Mouse (Mus musculus): ENCODE measurements around the gene F2r. TPM values are rescaled to one million over a fixed set of nuclear protein-coding genes. Genes with fewer than 3 reads are reported as not detected.

Gene F2r
- polyA plus RNA-seq, 1 experiment from 2014 or later = 107 TPM

DNA sequence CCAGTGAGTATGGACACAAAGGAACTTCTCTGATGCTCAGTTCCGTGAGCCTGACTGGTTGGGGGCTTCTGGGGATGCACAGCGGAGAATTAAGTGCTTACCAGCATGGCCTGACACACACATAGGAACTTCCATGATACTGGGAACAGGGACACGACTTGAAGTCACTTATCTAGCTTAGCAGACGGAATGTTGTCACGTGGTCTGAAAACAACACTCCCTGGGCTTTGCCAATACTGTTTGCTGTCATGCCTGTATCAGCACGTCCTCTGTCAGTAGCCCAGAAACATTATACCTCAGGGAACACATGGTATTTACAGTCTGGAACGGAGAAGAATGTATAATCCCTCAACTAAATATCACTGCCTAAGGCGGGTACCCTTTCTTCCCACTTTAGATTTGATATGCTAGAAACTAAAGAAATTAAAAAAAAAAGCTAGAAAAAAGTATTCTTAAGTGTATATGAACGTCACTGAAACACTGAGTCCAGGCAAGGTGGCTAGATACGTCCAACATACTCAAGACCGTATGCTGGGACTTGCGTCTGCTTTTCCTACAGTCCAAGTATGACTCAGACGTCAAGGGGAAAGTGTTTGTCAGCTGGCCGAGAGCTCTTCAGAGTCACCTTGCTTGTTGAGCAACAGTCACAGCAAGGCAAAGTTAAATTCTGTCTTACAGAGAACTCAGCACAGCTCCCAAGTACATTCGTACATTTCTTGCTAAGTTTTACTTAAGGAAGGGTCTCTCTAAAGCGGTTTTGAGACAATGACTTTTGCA, 7.3 kb downstream of the F2r start:
- H3K4me3 ChIP-seq (ENCODE audit: low read length) = no peak overlapping the region
- peaks cover 35% of the 10 kb centered on the region for H3K4me1 ChIP-seq (ENCODE audit: control insufficient read depth, insufficient read depth, low read length)
- WGBS = 37% methylated on average over 16 of the region's 16 CpGs
- H3K36me3 ChIP-seq (ENCODE audit: control insufficient read depth, insufficient read depth) = peaks cover 8% of the 10 kb centered on the region
- H3K9me3 ChIP-seq (replicated peaks; ENCODE audit: control insufficient read depth, low read length) = peaks cover 7% of the 10 kb centered on the region; the same call in 1 of the 2 replicates
- peak; percentile 81 for ATAC-seq (replicated peaks; ENCODE audit: extremely low read depth, insufficient read depth, low FRiP score)
- H3K27me3 ChIP-seq (ENCODE audit: control insufficient read depth, insufficient read depth, low read length) = no peaks in the 10 kb centered on the region
- H3K4me2 ChIP-seq (ENCODE audit: low read depth, low read length) = peak overlapping the region; percentile 32
- H3K27ac ChIP-seq (ENCODE audit: low read length) = peak overlapping the region; percentile 79
- H3K9ac ChIP-seq (ENCODE audit: low read length) = no peak overlapping the region

DNA sequence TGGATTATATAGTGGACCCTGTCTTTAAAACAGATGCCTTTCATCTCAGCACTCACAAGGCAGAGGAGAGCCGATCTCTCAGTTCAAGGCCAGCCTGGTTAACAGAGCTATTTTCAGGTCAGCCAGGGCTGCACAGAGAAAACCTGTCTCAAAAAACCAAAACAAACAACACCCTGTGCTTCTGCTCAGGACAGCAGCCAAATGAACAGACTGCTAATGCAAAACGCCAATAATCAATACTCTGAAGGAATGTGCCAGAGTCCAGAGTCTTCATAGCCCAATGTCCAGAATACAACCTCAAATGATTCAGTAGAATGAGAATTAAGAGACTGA, 9.2 kb downstream of the F2r start:
- peaks cover 25% of the 10 kb centered on the region for H3K4me1 ChIP-seq (ENCODE audit: control insufficient read depth, insufficient read depth, low read length)
- no peak overlapping the region for H3K4me2 ChIP-seq (ENCODE audit: low read depth, low read length)
- H3K4me3 ChIP-seq (ENCODE audit: low read length) = no peak overlapping the region
- H3K9me3 ChIP-seq (replicated peaks; ENCODE audit: control insufficient read depth, low read length) = peaks cover 7% of the 10 kb centered on the region; the same call in 1 of the 2 replicates
- no peaks in the 10 kb centered on the region for H3K27me3 ChIP-seq (ENCODE audit: control insufficient read depth, insufficient read depth, low read length)
- whole genome bisulfite sequencing = 79% methylated on average over 2 of the region's 2 CpGs
- no peak overlapping the region for H3K9ac ChIP-seq (ENCODE audit: low read length)
- no peak overlapping the region for H3K27ac ChIP-seq (ENCODE audit: low read length)
- peaks cover 16% of the 10 kb centered on the region for H3K36me3 ChIP-seq (ENCODE audit: control insufficient read depth, insufficient read depth)
- ATAC-seq (replicated peaks; ENCODE audit: extremely low read depth, insufficient read depth, low FRiP score) = no peak

DNA sequence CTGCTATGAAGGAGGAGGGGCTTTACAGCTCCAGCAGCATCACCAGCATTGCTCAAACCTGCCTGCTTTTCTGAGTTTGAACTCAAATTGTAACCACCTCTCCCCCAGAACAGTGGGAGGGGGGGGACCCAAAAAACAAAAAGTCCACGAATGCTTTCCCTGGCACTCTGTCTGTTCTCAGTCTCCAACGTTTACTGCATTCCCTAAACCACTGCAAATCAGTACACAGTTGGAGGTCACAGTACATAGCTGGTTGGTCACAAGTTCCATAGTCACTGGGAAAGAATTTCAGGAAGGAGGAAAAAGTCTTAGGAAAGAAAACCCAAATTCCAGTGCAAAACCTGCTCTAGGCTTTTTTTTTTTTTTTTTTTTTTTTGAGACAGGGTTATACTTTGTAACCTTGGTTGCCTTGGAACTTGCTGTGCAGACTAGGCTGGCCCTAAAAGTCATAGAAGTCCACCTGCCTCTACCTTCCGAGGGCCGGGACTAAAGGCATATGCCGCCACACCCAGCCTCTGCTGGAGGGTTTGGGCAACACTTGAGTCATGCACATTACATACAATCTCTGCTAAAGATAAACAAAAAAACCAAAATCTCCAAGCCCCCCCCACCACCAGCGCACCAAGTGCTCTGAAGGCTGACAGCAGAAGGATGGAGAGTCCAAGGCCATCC, 9.7 kb downstream of the F2r start:
- peaks cover 25% of the 10 kb centered on the region for H3K4me1 ChIP-seq (ENCODE audit: control insufficient read depth, insufficient read depth, low read length)

DNA sequence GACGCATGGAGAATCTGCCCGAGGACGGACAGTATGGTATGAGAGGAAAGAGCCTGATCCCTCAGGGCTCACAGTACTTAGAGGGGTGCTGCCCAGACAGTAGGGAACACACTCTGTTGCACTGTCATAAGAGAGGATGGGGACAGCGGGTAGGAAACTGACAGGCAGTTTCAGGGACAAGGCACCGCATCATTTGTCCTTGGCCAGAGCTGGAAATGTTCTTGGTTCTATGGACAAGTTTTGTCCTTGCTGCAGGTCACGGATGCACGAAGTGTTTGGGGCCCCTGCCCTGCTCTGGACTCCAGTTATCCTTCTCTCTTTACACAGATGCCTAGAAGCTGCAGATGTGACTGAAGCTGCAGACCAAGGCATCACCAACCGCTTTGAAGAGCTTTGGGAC, 11.3 kb downstream of the F2r start:
- H3K4me2 ChIP-seq (ENCODE audit: low read depth, low read length) = no peak overlapping the region
- WGBS = 83% methylated on average over 8 of the region's 8 CpGs
- peaks cover 33% of the 10 kb centered on the region for H3K36me3 ChIP-seq (ENCODE audit: control insufficient read depth, insufficient read depth)
- H3K4me3 ChIP-seq (ENCODE audit: low read length) = no peak overlapping the region
- no peak overlapping the region for H3K27ac ChIP-seq (ENCODE audit: low read length)
- peaks cover 22% of the 10 kb centered on the region for H3K4me1 ChIP-seq (ENCODE audit: control insufficient read depth, insufficient read depth, low read length)
- no peak overlapping the region for H3K9ac ChIP-seq (ENCODE audit: low read length)
- peaks cover 7% of the 10 kb centered on the region; the same call in 1 of the 2 replicates for H3K9me3 ChIP-seq (replicated peaks; ENCODE audit: control insufficient read depth, low read length)
- no peaks in the 10 kb centered on the region for H3K27me3 ChIP-seq (ENCODE audit: control insufficient read depth, insufficient read depth, low read length)
- no peak for ATAC-seq (replicated peaks; ENCODE audit: extremely low read depth, insufficient read depth, low FRiP score)

More for the DNA sequence above, 9.7 kb downstream of the F2r start:
- no peak overlapping the region for H3K9ac ChIP-seq (ENCODE audit: low read length)
- H3K4me2 ChIP-seq (ENCODE audit: low read depth, low read length) = no peak overlapping the region
- H3K9me3 ChIP-seq (replicated peaks; ENCODE audit: control insufficient read depth, low read length) = peaks cover 7% of the 10 kb centered on the region; the same call in 1 of the 2 replicates
- H3K4me3 ChIP-seq (ENCODE audit: low read length) = no peak overlapping the region
- H3K36me3 ChIP-seq (ENCODE audit: control insufficient read depth, insufficient read depth) = peaks cover 21% of the 10 kb centered on the region
- WGBS = 83% methylated on average over 6 of the region's 6 CpGs
- no peak for ATAC-seq (replicated peaks; ENCODE audit: extremely low read depth, insufficient read depth, low FRiP score)
- no peak overlapping the region for H3K27ac ChIP-seq (ENCODE audit: low read length)
- no peaks in the 10 kb centered on the region for H3K27me3 ChIP-seq (ENCODE audit: control insufficient read depth, insufficient read depth, low read length)

DNA sequence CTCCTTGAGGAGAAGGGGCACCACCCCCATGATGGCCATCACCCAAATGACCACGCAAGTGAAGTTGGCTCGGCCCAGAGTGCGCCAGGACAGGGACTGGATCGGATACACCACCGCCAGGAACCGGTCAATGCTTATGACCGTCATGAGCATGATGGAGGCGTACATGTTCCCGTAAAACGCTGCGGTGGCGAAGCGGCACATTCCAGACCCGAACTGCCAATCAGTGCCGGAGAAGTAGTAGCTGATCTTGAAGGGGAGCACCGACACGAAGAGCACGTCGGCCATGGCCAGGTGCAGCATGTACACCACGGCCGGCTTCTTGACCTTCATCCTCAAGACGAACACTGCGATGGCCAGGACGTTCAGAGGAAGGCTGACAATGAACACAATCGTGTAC, 14.0 kb downstream of the F2r start:
- Histone ChIP-seq H3K27me3 (ENCODE audit: control insufficient read depth, insufficient read depth, low read length) (no peaks in the 10 kb centered on the region), H3K4me1 (ENCODE audit: control insufficient read depth, insufficient read depth, low read length) (peaks cover 9% of the 10 kb centered on the region), H3K4me3 (ENCODE audit: low read length) (no peak overlapping the region), H3K9ac (ENCODE audit: low read length) (no peak overlapping the region), H3K27ac (ENCODE audit: low read length) (no peak overlapping the region), H3K36me3 (ENCODE audit: control insufficient read depth, insufficient read depth) (peaks cover 48% of the 10 kb centered on the region), H3K9me3 (replicated peaks; ENCODE audit: control insufficient read depth, low read length) (peaks cover 7% of the 10 kb centered on the region; the same call in 1 of the 2 replicates), H3K4me2 (ENCODE audit: low read depth, low read length) (no peak overlapping the region)
- ATAC-seq (replicated peaks; ENCODE audit: extremely low read depth, insufficient read depth, low FRiP score) = no peak
- 95% methylated on average over 25 of the region's 25 CpGs for WGBS

DNA sequence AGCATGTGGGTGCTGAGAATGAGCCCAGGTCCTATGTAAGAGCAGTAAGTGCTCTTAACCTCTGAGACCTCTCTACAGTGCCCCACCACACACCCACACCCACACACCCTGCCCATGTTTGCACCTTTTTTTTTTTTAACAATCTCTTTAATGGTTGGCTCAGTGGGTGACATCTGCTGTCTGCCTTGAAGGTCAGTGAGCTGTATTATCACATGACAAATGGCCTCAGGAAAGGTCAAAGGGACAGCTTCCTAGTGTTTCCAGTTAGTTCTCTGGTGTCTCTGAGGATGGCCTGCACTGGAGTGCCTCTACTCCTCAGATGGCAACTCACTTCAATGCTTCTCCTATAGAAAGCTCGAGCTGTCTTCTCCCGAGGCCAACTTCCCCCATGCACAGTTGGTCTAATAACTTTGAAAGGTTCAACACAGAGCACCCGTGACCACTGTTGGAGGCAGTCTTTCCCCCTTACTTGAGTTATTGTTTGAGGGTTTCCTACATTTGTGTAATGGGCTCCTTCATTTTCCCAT, 18.4 kb downstream of the F2r start:
- Histone ChIP-seq H3K4me1 (ENCODE audit: control insufficient read depth, insufficient read depth, low read length) (peaks cover 3% of the 10 kb centered on the region; the same call in 1 of the 2 replicates), H3K4me3 (ENCODE audit: low read length) (no peak overlapping the region), H3K4me2 (ENCODE audit: low read depth, low read length) (no peak overlapping the region), H3K9me3 (replicated peaks; ENCODE audit: control insufficient read depth, low read length) (no peaks in the 10 kb centered on the region), H3K9ac (ENCODE audit: low read length) (no peak overlapping the region), H3K27ac (ENCODE audit: low read length) (no peak overlapping the region), H3K27me3 (ENCODE audit: control insufficient read depth, insufficient read depth, low read length) (no peaks in the 10 kb centered on the region), H3K36me3 (ENCODE audit: control insufficient read depth, insufficient read depth) (peaks cover 40% of the 10 kb centered on the region)
- 79% methylated on average over 3 of the region's 3 CpGs for WGBS
- no peak for ATAC-seq (replicated peaks; ENCODE audit: extremely low read depth, insufficient read depth, low FRiP score)

DNA sequence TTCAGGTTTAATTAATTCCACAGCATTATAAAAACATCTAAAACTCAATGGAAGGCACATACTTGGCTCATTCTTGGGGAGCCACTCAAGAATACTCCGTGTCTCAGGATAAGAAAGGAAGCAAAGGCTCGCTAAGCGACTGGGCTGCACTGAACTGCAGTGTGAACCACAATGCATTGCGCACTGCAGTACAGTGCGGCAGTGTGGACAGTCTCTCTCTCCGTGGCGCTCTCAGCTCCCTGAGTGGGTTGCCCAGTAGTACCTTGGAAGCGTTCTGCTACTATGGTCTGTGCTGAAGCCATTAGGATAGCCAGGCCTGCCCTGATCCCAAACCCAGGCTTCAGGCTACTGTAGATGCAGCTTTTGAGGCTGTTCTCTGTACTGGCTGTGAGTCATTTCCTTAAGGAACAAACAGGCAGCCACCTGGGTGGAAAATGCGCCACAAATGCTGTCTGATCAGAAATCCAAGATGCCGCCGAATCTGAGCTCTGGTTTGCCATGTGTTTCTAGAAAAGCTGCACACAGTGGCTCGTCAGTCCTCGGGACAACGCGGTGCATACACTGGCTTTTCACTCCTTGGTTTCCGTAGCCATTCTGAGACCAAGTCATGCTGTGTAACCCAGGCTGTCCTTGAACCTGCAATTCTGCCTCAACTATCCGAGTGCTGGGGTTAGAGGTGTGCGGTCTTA, 19.9 kb downstream of the F2r start:
- H3K36me3 ChIP-seq (ENCODE audit: control insufficient read depth, insufficient read depth) = peaks cover 26% of the 10 kb centered on the region
- H3K27me3 ChIP-seq (ENCODE audit: control insufficient read depth, insufficient read depth, low read length) = no peaks in the 10 kb centered on the region
- WGBS = 83% methylated on average over 18 of the region's 18 CpGs
- no peak overlapping the region for H3K27ac ChIP-seq (ENCODE audit: low read length)
- peaks cover 3% of the 10 kb centered on the region; the same call in 1 of the 2 replicates for H3K4me1 ChIP-seq (ENCODE audit: control insufficient read depth, insufficient read depth, low read length)
- H3K9me3 ChIP-seq (replicated peaks; ENCODE audit: control insufficient read depth, low read length) = no peaks in the 10 kb centered on the region
- ATAC-seq (replicated peaks; ENCODE audit: extremely low read depth, insufficient read depth, low FRiP score) = no peak
- no peak overlapping the region for H3K4me3 ChIP-seq (ENCODE audit: low read length)
- no peak overlapping the region for H3K9ac ChIP-seq (ENCODE audit: low read length)
- no peak overlapping the region for H3K4me2 ChIP-seq (ENCODE audit: low read depth, low read length)

DNA sequence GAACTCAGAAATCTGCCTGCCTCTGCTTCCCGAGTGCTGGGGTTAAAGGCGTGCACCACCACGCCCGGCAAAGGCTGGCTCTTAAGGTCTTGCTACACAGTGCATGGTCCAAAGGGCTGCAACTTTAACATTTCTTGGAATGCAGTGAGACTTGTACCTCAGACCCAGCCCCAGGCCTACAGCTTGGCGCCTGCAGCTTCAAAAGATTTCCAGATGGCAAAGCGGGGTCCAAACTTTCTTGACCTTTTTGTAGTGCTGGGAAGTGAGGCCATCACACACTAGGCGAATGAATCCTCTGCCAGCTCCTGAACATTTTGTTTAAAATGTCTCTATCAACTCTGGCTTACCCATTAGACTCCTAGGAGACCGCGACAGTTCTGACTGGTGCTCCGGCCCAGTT, 20.7 kb downstream of the F2r start:
- H3K9me3 ChIP-seq (replicated peaks; ENCODE audit: control insufficient read depth, low read length) = no peaks in the 10 kb centered on the region
- H3K4me1 ChIP-seq (ENCODE audit: control insufficient read depth, insufficient read depth, low read length) = peaks cover 7% of the 10 kb centered on the region
- 94% methylated on average over 10 of the region's 10 CpGs for WGBS
- H3K4me3 ChIP-seq (ENCODE audit: low read length) = no peak overlapping the region
- no peak for ATAC-seq (replicated peaks; ENCODE audit: extremely low read depth, insufficient read depth, low FRiP score)
- no peaks in the 10 kb centered on the region for H3K27me3 ChIP-seq (ENCODE audit: control insufficient read depth, insufficient read depth, low read length)
- peaks cover 19% of the 10 kb centered on the region for H3K36me3 ChIP-seq (ENCODE audit: control insufficient read depth, insufficient read depth)
- H3K9ac ChIP-seq (ENCODE audit: low read length) = no peak overlapping the region
- H3K27ac ChIP-seq (ENCODE audit: low read length) = no peak overlapping the region
- no peak overlapping the region for H3K4me2 ChIP-seq (ENCODE audit: low read depth, low read length)
